Mouse (Mus musculus) MEL (cell line): Measurements from ENCODE around the gene Kcnt2. TPM values are rescaled to one million over a fixed set of nuclear protein-coding genes. Genes with fewer than 3 reads are reported as not detected.

ENCODE experiments used
- DNase-seq: peaks from one replicate; pipeline ENCODE4 v3.0.0; 2011; ENCODE audit warnings: low read depth, low spot score
- H3K27ac ChIP-seq: 2 replicates; pipeline ENCODE4 v1.5.1; 2012; ENCODE audit warnings: low read depth, mild to moderate bottlenecking, control low read depth, low read length, moderate library complexity; ENCODE audit not compliant: control insufficient read depth
- H3K27me3 ChIP-seq, 2 experiments: fragments of 150-350 bp in 1 of 2; sonication (generic) in 1 of 2; 2 replicates each; pipeline ENCODE4 v1.6.1; 2012; ENCODE audit warnings: low read length in 2 of 2, mild to moderate bottlenecking in 2 of 2, improper control_type of control experiment in 1 of 2, moderate library complexity in 1 of 2; ENCODE audit not compliant: insufficient read depth in 2 of 2, control insufficient read depth in 1 of 2
- H3K36me3 ChIP-seq, 2 experiments: 2 replicates each; pipeline ENCODE4 v1.6.1; 2012 to 2014; ENCODE audit warnings: low read length in 2 of 2, improper control_type of control experiment in 1 of 2, inconsistent platforms in 1 of 2, mild to moderate bottlenecking in 1 of 2; ENCODE audit not compliant: insufficient read depth in 2 of 2, control insufficient read depth in 1 of 2
- H3K4me1 ChIP-seq, 2 experiments: fragments of 150-350 bp in 1 of 2; sonication (generic) in 1 of 2; 2 replicates each; pipeline ENCODE4 v1.6.1; 2012; ENCODE audit warnings: low read length in 2 of 2, improper control_type of control experiment in 1 of 2, mild to moderate bottlenecking in 1 of 2; ENCODE audit not compliant: insufficient read depth in 2 of 2, control insufficient read depth in 1 of 2
- H3K4me3 ChIP-seq, 2 experiments: fragments of 150-350 bp in 1 of 2; sonication (generic) in 1 of 2; 2 replicates each; pipeline ENCODE4 v1.5.1; 2012; ENCODE audit warnings: low read depth in 2 of 2, low read length in 2 of 2, mild to moderate bottlenecking in 2 of 2, moderate library complexity in 2 of 2, control low read depth in 1 of 2, improper control_type of control experiment in 1 of 2; ENCODE audit not compliant: control insufficient read depth in 1 of 2, insufficient read depth in 1 of 2
- H3K79me2 ChIP-seq: 2 replicates; pipeline ENCODE4 v1.6.1; 2012; ENCODE audit warnings: mild to moderate bottlenecking, low read length, moderate library complexity; ENCODE audit not compliant: control insufficient read depth, poor library complexity, insufficient read depth
- H3K9ac ChIP-seq: 2 replicates; pipeline ENCODE4 v1.6.1; 2012; ENCODE audit warnings: low read depth, mild to moderate bottlenecking, control low read depth, low read length, moderate library complexity; ENCODE audit not compliant: control insufficient read depth, poor library complexity, severe bottlenecking
- H3K9me3 ChIP-seq: fragments of 150-350 bp; sonication (generic); replicated peaks from 2 replicates; pipeline ENCODE4 v1.6.1; 2012; ENCODE audit warnings: mild to moderate bottlenecking, low read length, improper control_type of control experiment, moderate library complexity; ENCODE audit not compliant: insufficient read depth
- CHD1 ChIP-seq: IDR thresholded peaks from 2 replicates; pipeline ENCODE4 v1.6.1; 2012; ENCODE audit warnings: low read depth, mild to moderate bottlenecking, inconsistent platforms, low read length, improper control_type of control experiment
- CHD2 ChIP-seq: IDR thresholded peaks from 2 replicates; pipeline ENCODE4 v1.6.1; 2011; ENCODE audit warnings: low read length, improper control_type of control experiment
- CTCF ChIP-seq, 3 experiments: IDR thresholded peaks in 2 of 3; conservative IDR thresholded peaks in 1 of 3; 2 replicates each; pipeline ENCODE4 v1.5.1; 2011 to 2012; ENCODE audit warnings: low read length in 3 of 3, low read depth in 2 of 3, mild to moderate bottlenecking in 2 of 3, improper control_type of control experiment in 1 of 3, inconsistent platforms in 1 of 3, mixed read lengths in 1 of 3, moderate library complexity in 1 of 3; ENCODE audit not compliant: control insufficient read depth in 1 of 3, insufficient read depth in 1 of 3, poor library complexity in 1 of 3, severe bottlenecking in 1 of 3
- E2F4 ChIP-seq: IDR thresholded peaks from 2 replicates; pipeline ENCODE4 v1.6.1; 2011; ENCODE audit warnings: low read depth, low read length, improper control_type of control experiment, borderline replicate concordance
- ELF1 ChIP-seq: IDR thresholded peaks from 2 replicates; pipeline ENCODE4 v1.6.1; 2014; ENCODE audit warnings: low read depth, mild to moderate bottlenecking, inconsistent platforms, low read length, improper control_type of control experiment, moderate library complexity
- EP300 ChIP-seq, 2 experiments: IDR thresholded peaks; 2 replicates each; pipeline ENCODE4 v1.6.1; 2011; ENCODE audit warnings: improper control_type of control experiment in 2 of 2, low read length in 2 of 2, low read depth in 1 of 2, mild to moderate bottlenecking in 1 of 2
- ETS1 ChIP-seq: IDR thresholded peaks from 2 replicates; pipeline ENCODE4 v1.6.1; 2012; ENCODE audit warnings: low read depth, mild to moderate bottlenecking, inconsistent platforms, low read length, improper control_type of control experiment, moderate library complexity
- GATA1 ChIP-seq: IDR thresholded peaks from 2 replicates; pipeline ENCODE4 v1.6.1; 2011; ENCODE audit warnings: low read depth, low read length, improper control_type of control experiment
- HCFC1 ChIP-seq: IDR thresholded peaks from 2 replicates; pipeline ENCODE4 v1.6.1; 2012; ENCODE audit warnings: low read depth, mild to moderate bottlenecking, inconsistent platforms, low read length, improper control_type of control experiment, moderate library complexity
- JUND ChIP-seq: IDR thresholded peaks from 2 replicates; pipeline ENCODE4 v1.6.1; 2011; ENCODE audit warnings: low read depth, mild to moderate bottlenecking, improper control_type of control experiment, low read length
- MAFK ChIP-seq: IDR thresholded peaks from 2 replicates; pipeline ENCODE4 v1.6.1; 2011; ENCODE audit warnings: low read depth, mild to moderate bottlenecking, low read length, improper control_type of control experiment, borderline replicate concordance
- MAX ChIP-seq: IDR thresholded peaks from 2 replicates; pipeline ENCODE4 v1.6.1; 2011; ENCODE audit warnings: low read length, improper control_type of control experiment
- MAZ ChIP-seq: IDR thresholded peaks from 2 replicates; pipeline ENCODE4 v1.6.1; 2012; ENCODE audit warnings: low read depth, mild to moderate bottlenecking, inconsistent platforms, low read length, improper control_type of control experiment
- MEF2A ChIP-seq: IDR thresholded peaks from 2 replicates; pipeline ENCODE4 v1.6.1; 2014; ENCODE audit warnings: low read depth, mild to moderate bottlenecking, inconsistent platforms, low read length, improper control_type of control experiment; ENCODE audit not compliant: poor library complexity, insufficient replicate concordance, severe bottlenecking; ENCODE audit errors: extremely low read depth
- MXI1 ChIP-seq: IDR thresholded peaks from 2 replicates; pipeline ENCODE4 v1.6.1; 2011; ENCODE audit warnings: mild to moderate bottlenecking, low read depth, low read length, improper control_type of control experiment
- MYB ChIP-seq: IDR thresholded peaks from 2 replicates; pipeline ENCODE4 v1.6.1; 2011; ENCODE audit warnings: mild to moderate bottlenecking, low read depth, low read length, improper control_type of control experiment
- POLR2A ChIP-seq, 2 experiments: IDR thresholded peaks; 2 replicates each; pipeline ENCODE4 v1.6.1; 2011 to 2012; ENCODE audit warnings: low read length in 2 of 2, mild to moderate bottlenecking in 2 of 2, control low read depth in 1 of 2, improper control_type of control experiment in 1 of 2, low read depth in 1 of 2, moderate library complexity in 1 of 2; ENCODE audit not compliant: control insufficient read depth in 1 of 2, insufficient read depth in 1 of 2, poor library complexity in 1 of 2
- POLR2AphosphoS2 ChIP-seq: IDR thresholded peaks from 2 replicates; pipeline ENCODE4 v1.6.1; 2011; ENCODE audit warnings: low read length, improper control_type of control experiment
- POLR2AphosphoS5 ChIP-seq: IDR thresholded peaks from 2 replicates; pipeline ENCODE4 v1.6.1; 2012; ENCODE audit warnings: low read depth, borderline replicate concordance, mild to moderate bottlenecking, inconsistent platforms, low read length, moderate library complexity, mixed read lengths
- RAD21 ChIP-seq: IDR thresholded peaks from 2 replicates; pipeline ENCODE4 v1.6.1; 2011; ENCODE audit warnings: mild to moderate bottlenecking, low read depth, low read length, improper control_type of control experiment
- RCOR1 ChIP-seq: IDR thresholded peaks from 2 replicates; pipeline ENCODE4 v1.6.1; 2012; ENCODE audit warnings: low read depth, mild to moderate bottlenecking, inconsistent platforms, low read length, improper control_type of control experiment
- SIN3A ChIP-seq: IDR thresholded peaks from 2 replicates; pipeline ENCODE4 v1.6.1; 2012; ENCODE audit warnings: low read length, improper control_type of control experiment, inconsistent platforms
- SMC3 ChIP-seq: IDR thresholded peaks from 2 replicates; pipeline ENCODE4 v1.6.1; 2011; ENCODE audit warnings: low read depth, low read length, improper control_type of control experiment
- TAL1 ChIP-seq: IDR thresholded peaks from 2 replicates; pipeline ENCODE4 v1.6.1; 2012; ENCODE audit warnings: mild to moderate bottlenecking, inconsistent platforms, low read length, moderate library complexity, mixed read lengths
- TBP ChIP-seq: IDR thresholded peaks from 2 replicates; pipeline ENCODE4 v1.8.0; 2011; ENCODE audit warnings: low read depth, low read length, improper control_type of control experiment
- TCF12 ChIP-seq: IDR thresholded peaks from 2 replicates; pipeline ENCODE4 v1.6.1; 2014; ENCODE audit warnings: low read depth, mild to moderate bottlenecking, inconsistent platforms, low read length, improper control_type of control experiment, moderate library complexity
- UBTF ChIP-seq: IDR thresholded peaks from 2 replicates; pipeline ENCODE4 v1.6.1; 2012; ENCODE audit warnings: low read depth, mild to moderate bottlenecking, inconsistent platforms, low read length, improper control_type of control experiment, moderate library complexity, borderline replicate concordance; ENCODE audit not compliant: insufficient read depth
- USF1 ChIP-seq: IDR thresholded peaks from 2 replicates; pipeline ENCODE4 v1.6.1; 2014; ENCODE audit warnings: low read depth, mild to moderate bottlenecking, inconsistent platforms, low read length, improper control_type of control experiment, moderate library complexity
- USF2 ChIP-seq, 2 experiments: IDR thresholded peaks; 2 replicates each; pipeline ENCODE4 v1.6.1; 2011 to 2012; ENCODE audit warnings: improper control_type of control experiment in 2 of 2, low read length in 2 of 2, borderline replicate concordance in 1 of 2, inconsistent platforms in 1 of 2, low read depth in 1 of 2, mild to moderate bottlenecking in 1 of 2; ENCODE audit not compliant: insufficient read depth in 1 of 2
- ZC3H11A ChIP-seq: IDR thresholded peaks from 2 replicates; pipeline ENCODE4 v1.6.1; 2012; ENCODE audit warnings: low read depth, mild to moderate bottlenecking, inconsistent platforms, low read length, improper control_type of control experiment
- ZNF384 ChIP-seq: IDR thresholded peaks from 2 replicates; pipeline ENCODE4 v1.6.1; 2012; ENCODE audit warnings: low read depth, mild to moderate bottlenecking, inconsistent platforms, low read length, improper control_type of control experiment
- polyA plus RNA-seq, 2 experiments: library from polyadenylated mRNA; stranded (reverse) in 1 of 2; unstranded in 1 of 2; fragments of >175 nt in 1 of 2; fragments of >200 nt in 1 of 2; gene quantifications; 2 replicates each; pipeline versions ENCODE4 v1.2.1 to v1.2.4; 2012; ENCODE audit warnings: low replicate concordance in 2 of 2, low read depth in 1 of 2; ENCODE audit not compliant: insufficient read length in 2 of 2, insufficient read depth in 1 of 2, missing spikeins in 1 of 2
- total RNA-seq: library from RNA; depleted of rRNA; stranded (reverse); fragments of 300-350 nt; gene quantifications from 2 replicates; pipeline ENCODE4 v1.2.3, GENCODE M21; 2012

Kcnt2 gene
- total and polyA plus RNA-seq, 3 experiments, result not detected

DNA sequence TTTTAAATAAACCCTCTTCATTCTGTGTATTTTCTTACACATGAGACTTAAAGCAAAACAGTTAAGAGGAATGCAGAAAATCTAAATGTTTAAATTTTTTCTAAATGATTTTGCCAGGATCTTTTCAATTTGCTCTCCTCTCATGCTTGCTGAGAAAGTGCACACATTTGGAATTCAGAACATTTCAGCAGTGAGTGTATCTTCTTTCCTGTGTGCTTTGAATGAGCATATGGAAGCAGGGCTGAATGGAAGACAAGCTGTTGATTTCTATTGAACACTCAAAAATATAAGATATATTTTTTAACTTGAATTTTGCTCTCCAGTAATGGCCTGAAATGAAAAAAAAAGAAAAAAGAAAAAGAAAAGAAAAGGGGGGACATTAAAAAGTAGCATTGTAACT is 49.5 kb downstream of the Kcnt2 start:
- Histone ChIP-seq H3K36me3 (no peaks in the 10 kb centered on the region), H3K27me3 (no peaks in the 10 kb centered on the region), H3K4me1 (no peaks in the 10 kb centered on the region), H3K9ac (no peak overlapping the region)
- no peak for TF ChIP-seq JUND
- TF ChIP-seq ZNF384, result no peak
- TF ChIP-seq SMC3, result no peak
- no peak for TF ChIP-seq CTCF (IDR thresholded peaks at IDR 0.05 in 2 of 3, conservative IDR thresholded peaks at IDR 0.05 in 1 of 3; ENCODE audit: control insufficient read depth in 1 of 3, insufficient read depth in 1 of 3, low read depth in 2 of 3, low read length in 3 of 3, poor library complexity in 1 of 3, severe bottlenecking in 1 of 3)
- TF ChIP-seq MAZ, result no peak
- no peak for TF ChIP-seq CHD1
- no peak for TF ChIP-seq UBTF
- TF ChIP-seq EP300 (IDR thresholded peaks at IDR 0.05; ENCODE audit: low read depth in 1 of 2, low read length in 2 of 2), result no peak
- no peak for TF ChIP-seq E2F4
- TF ChIP-seq, all 39 proteins: peak for 0
- H3K4me3 ChIP-seq, result no peak overlapping the region
- no peak for DNase-seq
- H3K79me2 ChIP-seq, result no peaks in the 10 kb centered on the region
- no peaks in the 10 kb centered on the region for H3K9me3 ChIP-seq
- H3K27ac ChIP-seq, result no peak overlapping the region

- H3K36me3 ChIP-seq, result peaks cover 0 to 13% of the 10 kb centered on the region in 2 experiments; a peak in 2 of 4 replicates
- peak; percentile 80 for DNase-seq
- H3K9ac ChIP-seq, result no peak overlapping the region
- no peaks in the 10 kb centered on the region for H3K79me2 ChIP-seq
- no peaks in the 10 kb centered on the region for H3K9me3 ChIP-seq
- no peak overlapping the region for H3K4me3 ChIP-seq
- H3K27ac ChIP-seq, result 0 out of 2 replicates have a peak overlapping the region, but pooled peaks have one; percentile 19
- H3K27me3 ChIP-seq, result no peaks in the 10 kb centered on the region
- peaks cover 5 to 12% of the 10 kb centered on the region in 2 experiments for H3K4me1 ChIP-seq
- TF ChIP-seq TBP (no peak), POLR2AphosphoS2 (no peak), ETS1 (peak; percentile 71), TAL1 (peak; percentile 22; the same call in 1 of the 2 replicates), UBTF (no peak), MXI1 (0 out of 2 replicates have a peak, but pooled peaks have one; percentile 29), CHD1 (no peak), ELF1 (no peak), TCF12 (peak; percentile 93), ZC3H11A (no peak), MEF2A (peak; percentile 65; the same call in 1 of the 2 replicates), EP300 (IDR thresholded peaks at IDR 0.05; ENCODE audit: low read depth in 1 of 2, low read length in 2 of 2) (peak; percentile 89 to 96), CHD2 (no peak), RCOR1 (peak; percentile 88), SIN3A (no peak), HCFC1 (no peak), POLR2A (IDR thresholded peaks at IDR 0.05; ENCODE audit: control insufficient read depth in 1 of 2, insufficient read depth in 1 of 2, low read depth in 1 of 2, low read length in 2 of 2, poor library complexity in 1 of 2) (no peak), USF1 (no peak), POLR2AphosphoS5 (no peak), SMC3 (no peak), USF2 (IDR thresholded peaks at IDR 0.05; ENCODE audit: borderline replicate concordance in 1 of 2, insufficient read depth in 1 of 2, low read depth in 1 of 2, low read length in 2 of 2) (no peak), MYB (no peak; the same call in 1 of the 2 replicates), MAFK (no peak), RAD21 (no peak), GATA1 (peak; percentile 92), MAX (no peak), JUND (no peak)
Observed at GRCm38 (mm10) chr1:140304244-140304643, 58.3 kb downstream of the Kcnt2 start.
